Comparison of ENCODE assay signal across 21 mouse cellular contexts in the genomic region with DNA sequence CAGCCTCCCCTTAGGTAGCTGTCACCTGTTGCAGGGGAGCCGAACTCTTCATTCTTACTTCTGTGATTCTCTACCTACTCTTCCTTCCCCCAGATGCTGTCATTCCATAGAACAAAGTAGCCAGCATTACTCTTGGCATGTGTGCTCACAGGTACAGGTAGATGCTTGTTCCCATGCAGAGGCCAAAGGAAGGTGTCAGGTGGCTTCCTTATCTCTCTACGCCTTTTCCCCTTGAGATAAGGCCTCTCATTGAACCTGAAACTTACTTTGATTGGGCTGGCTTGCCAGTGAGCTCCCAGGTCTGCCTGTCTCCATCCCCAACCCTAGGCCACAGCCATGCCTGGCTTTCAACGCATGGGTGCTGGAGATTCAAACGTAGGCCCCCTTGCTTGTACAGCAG. TPM values are rescaled to one million over a fixed set of nuclear protein-coding genes. Genes with fewer than 3 reads are reported as not detected.
A peak's percentile ranks its signal among the peaks of the same experiment; 100 is the strongest.
DNase-seq lines count a peak whose midpoint lies in the region; ATAC-seq and TF ChIP-seq lines count a peak whose summit lies in the region.
"Had no signal": no experiment of that assay in that cellular context is flagged by ENCODE, and none has a peak within 500 bp of the region (broad histone marks: within the 10 kb centered on the region; RNA-seq: fewer than 3 reads in every experiment).

No protein-coding gene starts in this region.

- H3K9me3 ChIP-seq in intestine, embryonic 15.5 days, result no peaks in the 10 kb centered on the region
- H3K9me3 ChIP-seq in intestine, postnatal 0 days (ENCODE audit: control insufficient read depth), result no peaks in the 10 kb centered on the region
- no peaks in the 10 kb centered on the region for H3K9me3 ChIP-seq in midbrain, embryonic 11.5 days (ENCODE audit: control insufficient read depth, low read length)
- H3K9me3 ChIP-seq in midbrain, embryonic 15.5 days, result no peaks in the 10 kb centered on the region
- H3K9me3 ChIP-seq in intestine, embryonic 16.5 days (ENCODE audit: control insufficient read depth, low read length), result no peaks in the 10 kb centered on the region
- H3K9me3 ChIP-seq: G1E had no signal

- peak; percentile 37 for DNase-seq in midbrain, embryonic 11.5 days (ENCODE audit: low spot score, missing footprints)
- no peak for DNase-seq in urinary bladder, adult 2 months (ENCODE audit: low spot score)
- DNase-seq: adrenal gland, adult 2 months; adrenal gland, adult 8-10 months; adrenal gland, postnatal 10 days; adrenal gland, postnatal 14 days; adrenal gland, postnatal 25 days; adrenal gland, postnatal 36 days; B cell, adult 2 months; cerebellum, adult 11 months; cerebellum, adult 11-12 months; cerebellum, adult 18-20 months had no signal

- no peak overlapping the region for H3K4me3 ChIP-seq in intestine, embryonic 15.5 days (replicated peaks)
- H3K4me3 ChIP-seq in intestine, postnatal 0 days (ENCODE audit: low read depth, low read length), result no peak overlapping the region
- no peak overlapping the region for H3K4me3 ChIP-seq in midbrain, embryonic 11.5 days (ENCODE audit: low read depth, low read length)
- no peak overlapping the region for H3K4me3 ChIP-seq in midbrain, embryonic 15.5 days
- no peak overlapping the region for H3K4me3 ChIP-seq in intestine, embryonic 16.5 days (ENCODE audit: low read length)

- H3K27me3 ChIP-seq in intestine, embryonic 15.5 days (replicated peaks), result no peaks in the 10 kb centered on the region
- H3K27me3 ChIP-seq in intestine, postnatal 0 days (replicated peaks; ENCODE audit: control insufficient read depth, insufficient read depth, low read length), result no peaks in the 10 kb centered on the region
- H3K27me3 ChIP-seq in midbrain, embryonic 11.5 days (ENCODE audit: control insufficient read depth, insufficient read depth, low read length), result no peaks in the 10 kb centered on the region
- H3K27me3 ChIP-seq in midbrain, embryonic 15.5 days (replicated peaks), result no peaks in the 10 kb centered on the region
- no peaks in the 10 kb centered on the region for H3K27me3 ChIP-seq in intestine, embryonic 16.5 days (replicated peaks; ENCODE audit: control insufficient read depth, insufficient read depth, low read length)
- H3K27me3 ChIP-seq: CH12.LX, Patski had no signal

- 75% methylated on average over 4 of the region's 4 CpGs for WGBS in intestine, embryonic 15.5 days
- 57% methylated on average over 4 of the region's 4 CpGs for WGBS in intestine, postnatal 0 days
- WGBS in midbrain, embryonic 11.5 days, result 92% methylated on average over 4 of the region's 4 CpGs
- WGBS in midbrain, embryonic 15.5 days, result 90% methylated on average over 4 of the region's 4 CpGs
- 82% methylated on average over 4 of the region's 4 CpGs for WGBS in intestine, embryonic 16.5 days

- no peak overlapping the region for H3K9ac ChIP-seq in intestine, embryonic 15.5 days
- no peak overlapping the region for H3K9ac ChIP-seq in intestine, postnatal 0 days (ENCODE audit: low read depth, low read length)
- H3K9ac ChIP-seq in midbrain, embryonic 11.5 days (ENCODE audit: low read length), result no peak overlapping the region
- no peak overlapping the region for H3K9ac ChIP-seq in midbrain, embryonic 15.5 days
- no peak overlapping the region for H3K9ac ChIP-seq in intestine, embryonic 16.5 days (ENCODE audit: low read depth, low read length)

- no peak overlapping the region for H3K27ac ChIP-seq in intestine, embryonic 15.5 days
- H3K27ac ChIP-seq in intestine, postnatal 0 days (ENCODE audit: low read depth, low read length), result no peak overlapping the region
- H3K27ac ChIP-seq in midbrain, embryonic 11.5 days (ENCODE audit: low read depth, low read length), result no peak overlapping the region
- no peak overlapping the region for H3K27ac ChIP-seq in midbrain, embryonic 15.5 days
- no peak overlapping the region for H3K27ac ChIP-seq in intestine, embryonic 16.5 days (ENCODE audit: low read length)

- no peaks in the 10 kb centered on the region for H3K4me1 ChIP-seq in intestine, embryonic 15.5 days (replicated peaks)
- no peaks in the 10 kb centered on the region for H3K4me1 ChIP-seq in intestine, postnatal 0 days (replicated peaks; ENCODE audit: control insufficient read depth, insufficient read depth, low read length)
- peaks cover 17% of the 10 kb centered on the region for H3K4me1 ChIP-seq in midbrain, embryonic 11.5 days (ENCODE audit: control insufficient read depth, insufficient read depth, low read length)
- H3K4me1 ChIP-seq in midbrain, embryonic 15.5 days, result peaks cover 8% of the 10 kb centered on the region
- no peaks in the 10 kb centered on the region for H3K4me1 ChIP-seq in intestine, embryonic 16.5 days (ENCODE audit: control insufficient read depth, insufficient read depth, low read length)

- 0 out of 2 replicates have a peak, but pooled peaks have one; percentile 61 for ATAC-seq in intestine, embryonic 15.5 days
- no peak; the same call in 1 of the 2 replicates for ATAC-seq in intestine, postnatal 0 days
- ATAC-seq in midbrain, embryonic 11.5 days (ENCODE audit: low FRiP score), result no peak
- ATAC-seq in midbrain, embryonic 15.5 days (replicated peaks), result no peak
- ATAC-seq in intestine, embryonic 16.5 days, result peak; percentile 54
- ATAC-seq: activated CD4-positive, CD25-positive, alpha-beta regulatory T cell, adult 4 months; CD4-positive, CD25-positive, alpha-beta regulatory T cell, adult 4 months; Patski had no signal

- H3K4me2 ChIP-seq in intestine, embryonic 15.5 days (replicated peaks), result no peak overlapping the region
- H3K4me2 ChIP-seq in intestine, postnatal 0 days (replicated peaks; ENCODE audit: low read depth), result no peak overlapping the region
- no peak overlapping the region for H3K4me2 ChIP-seq in midbrain, embryonic 11.5 days
- H3K4me2 ChIP-seq in midbrain, embryonic 15.5 days, result no peak overlapping the region
- H3K4me2 ChIP-seq in intestine, embryonic 16.5 days (ENCODE audit: low read depth, low read length), result no peak overlapping the region

- no peak for TF ChIP-seq CTCF in intestine, postnatal 0 days (IDR thresholded peaks at IDR 0.05; ENCODE audit: low read depth)

- H3K36me3 ChIP-seq in intestine, embryonic 15.5 days, result no peaks in the 10 kb centered on the region
- peaks cover 4% of the 10 kb centered on the region; the same call in 1 of the 2 replicates for H3K36me3 ChIP-seq in intestine, postnatal 0 days (ENCODE audit: control insufficient read depth, insufficient read depth)
- H3K36me3 ChIP-seq in midbrain, embryonic 11.5 days (ENCODE audit: control insufficient read depth, insufficient read depth, low read length), result no peaks in the 10 kb centered on the region
- H3K36me3 ChIP-seq in midbrain, embryonic 15.5 days (replicated peaks), result no peaks in the 10 kb centered on the region; the same call in 1 of the 2 replicates
- H3K36me3 ChIP-seq in intestine, embryonic 16.5 days (ENCODE audit: control insufficient read depth, insufficient read depth, low read length), result peaks cover 2% of the 10 kb centered on the region; the same call in 1 of the 2 replicates
- H3K36me3 ChIP-seq: G1E had no signal

RNA-seq across cellular contexts. Expression of a gene that starts 11.7 kb away (rescaled TPM):
- 69.2 and 73.7 TPM in 2 replicates for polyA plus RNA-seq in intestine, embryonic 15.5 days (2015; fragmentation: Nextera tagmentation; extraction: Ambion mirVana)
- 61.0 and 65.9 TPM in 2 replicates for polyA plus RNA-seq in intestine, postnatal 0 days (2015; fragmentation: Nextera tagmentation; extraction: Ambion mirVana)
- polyA plus RNA-seq in midbrain, embryonic 11.5 days (2014; fragmentation: Nextera tagmentation; extraction: Ambion mirVana), result 89.8 and 95.4 TPM in 2 replicates
- polyA plus RNA-seq in midbrain, embryonic 15.5 days (2015; fragmentation: Nextera tagmentation; extraction: Ambion mirVana), result 47.3 and 47.9 TPM in 2 replicates
- polyA plus RNA-seq in intestine, embryonic 16.5 days (2015; fragmentation: Nextera tagmentation; extraction: Ambion mirVana), result 65.0 and 66.7 TPM in 2 replicates
- polyA plus RNA-seq in urinary bladder, adult 2 months (2012; rRNA removed), result 45.5 and 58.0 TPM in 2 replicates

RNA-seq across cellular contexts. Expression of a gene that starts 15.2 kb away (rescaled TPM):
- 22.8 and 23.4 TPM in 2 replicates for polyA plus RNA-seq in intestine, embryonic 15.5 days (2015; fragmentation: Nextera tagmentation; extraction: Ambion mirVana)
- 8.5 and 9.2 TPM in 2 replicates for polyA plus RNA-seq in intestine, postnatal 0 days (2015; fragmentation: Nextera tagmentation; extraction: Ambion mirVana)
- polyA plus RNA-seq in midbrain, embryonic 11.5 days (2014; fragmentation: Nextera tagmentation; extraction: Ambion mirVana), result 3.5 and 4.6 TPM in 2 replicates
- polyA plus RNA-seq in midbrain, embryonic 15.5 days (2015; fragmentation: Nextera tagmentation; extraction: Ambion mirVana), result 3.5 and 4.7 TPM in 2 replicates
- polyA plus RNA-seq in intestine, embryonic 16.5 days (2015; fragmentation: Nextera tagmentation; extraction: Ambion mirVana), result 19.0 and 20.6 TPM in 2 replicates
- 37.0 and 45.1 TPM in 2 replicates for polyA plus RNA-seq in urinary bladder, adult 2 months (2012; rRNA removed)

Comparison
In these comparisons a context has a peak if more than half of its experiments do, and no peak if none do; other contexts are left out.
1. ATAC-seq: peak in intestine, embryonic 15.5 days (single experiment) and intestine, embryonic 16.5 days (single experiment); none in intestine, postnatal 0 days (single experiment), midbrain, embryonic 11.5 days (single experiment) and midbrain, embryonic 15.5 days (single experiment).